Mouse (Mus musculus) liver, adult 2 months (tissue): ENCODE measurements at regions not wholly inside any gene's neighbourhood (a gene's known extent, or its start where the extent isn't known, plus 50 kb on each side); places are given as distances from the start of the nearest gene placed in this dataset.

Source experiments
- CTCF ChIP-seq: fragments of 200-500 bp; IDR thresholded peaks from 2 replicates; pipeline ENCODE4 v1.5.1; 2011; ENCODE audit warnings: low read depth, low read length, control low read depth
- POLR2A ChIP-seq: fragments of 200-500 bp; IDR thresholded peaks from 2 replicates; pipeline ENCODE4 v1.6.1; 2011; ENCODE audit warnings: low read length, control low read depth; ENCODE audit not compliant: insufficient read depth; ENCODE audit errors: extremely low read depth

DNA sequence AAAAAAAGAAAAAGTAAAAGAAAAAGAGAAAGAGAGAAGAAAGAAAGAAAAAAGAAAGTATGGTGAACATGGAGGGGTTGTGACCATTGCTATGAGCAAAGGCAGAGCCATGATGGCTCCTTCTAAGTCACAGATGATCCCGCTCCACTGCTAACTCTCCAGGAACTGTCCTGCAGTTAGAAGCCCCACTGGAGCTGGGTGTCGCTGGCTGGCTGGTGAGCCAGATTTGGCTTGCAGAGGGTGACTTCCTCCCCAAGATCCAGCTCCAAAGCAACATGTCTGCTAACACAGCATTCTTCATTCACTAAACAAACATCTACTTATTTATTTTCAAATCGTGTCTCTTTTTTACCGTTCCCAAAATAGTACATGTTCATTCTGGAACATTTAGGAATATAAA is 263.5 kb upstream of the 4930535I16Rik start:
- TF ChIP-seq CTCF (no peak), POLR2A (no peak)
